Mouse (Mus musculus) ovary, adult 18-20 months (tissue): ENCODE results near the gene Sec14l4.
"Not testable (repeated sequence)": the region's sequence is repeated elsewhere in the genome, so short reads cannot be mapped to it uniquely, and the experiment has no call there.

Source experiments
- DNase-seq: peaks from one replicate; pipeline ENCODE4 v3.0.0; 2022; ENCODE audit warnings: low spot score, mixed read lengths

Sec14l4 gene

DNA sequence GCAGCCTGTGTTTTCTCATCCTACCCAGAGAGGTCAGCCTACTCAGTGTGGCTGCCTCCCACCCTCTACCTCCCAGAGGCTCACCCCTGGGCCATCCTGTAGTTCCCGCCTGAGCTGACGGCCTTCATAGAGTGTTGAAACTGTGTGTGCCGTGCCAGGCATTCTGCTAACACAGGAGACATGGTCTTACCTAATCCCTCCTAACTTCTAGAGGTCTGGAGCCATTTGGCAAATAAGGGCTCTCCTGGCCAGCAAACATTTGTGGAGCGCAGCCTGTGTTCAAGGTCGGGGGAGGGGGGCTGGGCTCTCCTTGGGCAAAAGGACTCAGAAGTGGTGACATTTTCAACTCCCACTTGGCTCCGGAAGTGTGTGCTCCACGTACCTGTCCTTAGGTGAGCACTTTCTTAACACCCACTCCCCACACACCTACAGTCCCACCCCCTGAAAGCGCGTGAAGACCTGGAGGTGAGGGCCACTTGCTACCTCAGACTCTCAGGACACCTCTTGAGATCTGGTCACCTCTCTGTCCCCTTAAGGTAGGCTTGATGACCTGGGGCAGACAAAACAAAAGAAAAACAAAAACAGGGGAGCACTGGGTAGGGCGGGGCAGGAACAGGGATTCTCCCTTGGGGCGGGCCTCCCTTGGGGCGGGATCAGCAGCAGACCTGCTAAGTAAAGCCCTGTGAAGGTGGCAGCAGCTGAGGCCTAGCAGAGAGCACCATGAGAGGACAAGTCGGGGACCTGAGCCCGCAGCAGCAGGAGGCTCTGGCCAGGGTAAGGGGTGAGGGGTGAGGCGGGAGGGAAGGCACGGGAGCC, at the start of gene Sec14l4:
Sec14l4 (plus strand) TSS at position 337 of the 816 bp plus-strand sequence.
- DNase-seq = no peak

DNA sequence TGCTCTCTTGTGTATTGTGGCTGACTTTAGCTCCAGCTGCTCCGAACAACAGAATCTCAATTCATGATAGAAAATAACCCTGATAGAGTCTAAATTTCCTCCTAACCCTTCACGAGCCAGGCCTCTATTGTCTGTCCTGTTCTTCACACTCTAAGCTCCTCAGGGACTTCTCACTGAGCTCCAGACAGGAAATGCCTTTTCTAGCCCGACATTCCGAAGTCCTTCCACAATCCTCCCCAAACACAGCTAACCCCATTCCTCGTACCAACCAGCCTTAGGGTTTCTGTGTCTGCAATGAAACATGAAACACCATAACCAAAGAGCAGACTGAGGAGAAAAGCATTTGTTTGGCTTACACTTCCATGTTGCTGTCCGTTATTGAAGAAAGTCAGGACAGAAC, 49.7 kb upstream of the Sec14l4 start:
- DNase-seq = no peak

DNA sequence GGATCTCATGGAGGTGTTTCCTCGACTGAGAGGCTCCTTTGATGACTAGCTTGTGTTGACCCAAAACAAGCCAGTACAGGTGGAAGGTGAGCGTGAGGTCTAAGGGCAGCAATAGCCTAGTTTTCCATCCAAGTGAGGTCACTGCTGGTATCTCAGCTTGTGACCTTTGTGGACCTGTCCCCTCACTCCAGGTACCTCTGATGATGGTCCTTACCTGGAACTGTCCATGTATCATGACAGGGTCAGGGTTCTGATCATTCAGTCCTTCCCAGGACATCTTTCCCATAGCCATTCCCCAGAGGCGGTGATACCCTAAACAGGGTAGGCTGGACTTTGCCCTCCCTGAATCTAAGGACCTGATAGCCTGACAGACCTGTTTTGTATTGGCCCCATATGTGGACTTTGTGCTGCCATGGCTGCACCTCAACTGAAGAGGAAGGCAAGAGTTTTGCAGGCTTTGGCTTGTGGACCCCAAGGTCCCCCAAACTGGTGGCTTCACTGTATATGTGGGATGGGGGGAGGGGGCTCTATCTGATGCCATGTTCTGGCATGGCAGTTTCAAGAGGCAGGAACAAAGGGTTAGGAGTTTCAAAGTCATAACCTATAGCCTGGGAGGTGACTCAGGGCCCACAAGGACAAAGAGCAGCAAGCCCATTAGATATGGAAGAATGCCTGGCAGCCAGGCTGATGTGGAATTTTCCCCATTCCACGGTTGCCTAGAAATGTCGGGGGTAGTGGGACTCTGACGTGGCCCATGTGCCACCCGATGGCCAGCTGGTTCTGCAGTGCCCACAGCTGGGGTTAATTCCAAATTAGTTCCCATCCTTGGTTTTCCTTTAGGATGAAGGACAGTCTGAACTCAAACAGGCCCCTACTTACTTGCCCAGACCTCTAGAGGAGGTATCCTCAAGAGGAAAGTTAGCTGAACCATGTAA, 48.7 kb upstream of the Sec14l4 start:
- no peak for DNase-seq

DNA sequence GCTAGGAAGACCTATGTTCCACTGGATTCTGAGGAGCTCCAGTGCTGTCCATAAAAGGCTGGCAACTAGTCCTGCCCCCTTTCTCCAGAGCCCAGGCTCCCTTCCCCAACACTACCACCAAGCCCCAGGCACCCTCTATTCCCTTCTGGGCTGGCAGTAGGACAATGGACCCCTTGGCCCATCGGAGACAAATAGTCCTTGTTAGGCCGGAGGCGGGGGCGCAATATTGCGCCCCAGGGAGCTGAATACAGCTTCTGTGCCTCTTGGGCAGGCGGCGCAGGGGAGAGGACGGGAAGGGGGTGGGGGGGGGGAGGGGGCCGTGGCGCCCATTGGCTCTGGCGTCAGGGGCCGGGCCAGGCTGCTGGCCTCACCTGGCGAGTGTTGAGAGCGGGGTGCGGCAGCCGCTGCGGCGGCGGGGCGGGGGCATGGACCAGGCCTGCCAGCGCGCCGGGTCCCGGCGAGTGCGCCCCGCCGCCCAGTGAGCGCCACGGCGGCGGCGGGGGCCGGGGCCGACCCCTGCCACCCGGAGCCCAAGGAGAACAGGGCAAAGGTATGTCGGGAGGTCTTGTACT, 47.9 kb upstream of the Sec14l4 start, which contains the start of gene Gal3st1:
Gal3st1 (plus strand) TSS at position 346 of the 572 bp plus-strand sequence.
- no peak for DNase-seq

DNA sequence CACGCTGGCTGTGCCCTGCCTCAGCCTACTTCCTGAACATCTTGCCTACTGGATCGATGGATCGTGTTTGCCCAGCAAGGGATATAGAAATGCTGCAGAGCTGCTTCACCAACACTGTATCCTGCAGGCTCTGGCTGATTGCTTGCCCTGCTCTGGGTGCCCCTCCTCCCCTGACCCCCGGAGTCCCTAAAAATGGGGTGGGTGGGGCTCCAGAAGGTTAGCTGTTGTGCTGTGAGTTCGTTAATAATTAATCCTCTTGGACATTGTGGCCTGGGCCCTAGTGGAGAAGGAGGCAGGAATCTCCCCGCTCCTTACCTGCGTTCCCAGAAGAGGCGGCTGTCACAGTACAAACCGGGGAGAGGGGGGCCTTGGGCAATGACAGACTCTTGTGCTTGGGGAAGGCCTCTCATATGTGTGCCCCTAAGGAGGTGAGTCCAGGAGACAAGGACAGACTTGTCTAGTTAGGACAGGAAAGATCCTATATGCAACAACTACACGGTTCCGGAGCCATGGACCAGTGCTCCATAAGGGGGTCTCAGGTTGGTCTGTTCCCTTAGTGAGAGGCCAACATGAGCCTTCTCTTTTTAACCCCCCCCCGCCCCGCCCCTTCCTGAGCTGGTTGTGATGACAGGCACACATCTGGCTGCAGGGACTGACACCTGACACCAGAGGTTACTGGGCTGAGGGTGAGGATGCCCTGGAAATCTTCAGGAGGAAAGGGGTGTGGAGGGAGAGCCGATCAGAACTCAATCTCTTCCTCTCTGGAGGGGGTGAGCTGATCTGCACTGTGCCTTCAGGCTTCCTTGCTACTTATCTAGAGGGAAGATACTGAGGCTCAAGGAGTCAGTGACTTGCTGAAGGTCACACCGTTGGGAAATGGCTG, 47.2 kb upstream of the Sec14l4 start:
- no peak for DNase-seq

DNA sequence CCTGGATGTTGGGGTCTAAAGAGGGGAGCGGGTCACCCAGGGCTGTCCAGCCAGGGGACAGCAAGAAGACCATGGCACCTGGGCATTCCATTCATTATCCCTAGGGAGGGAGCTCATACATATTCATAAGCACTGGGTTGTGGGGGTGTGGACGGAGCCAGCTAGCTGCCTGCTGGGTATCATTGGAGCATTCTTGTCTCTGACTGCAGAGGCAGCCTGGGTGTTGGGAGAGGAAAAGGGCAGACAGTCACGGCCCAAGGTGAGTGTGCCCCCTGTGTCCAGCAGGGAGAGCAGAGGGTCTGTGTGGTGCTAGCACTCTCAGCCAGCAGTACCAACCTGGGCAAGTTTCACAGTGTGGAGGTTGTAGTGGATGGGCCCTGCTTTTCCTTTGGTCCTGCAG, 41.5 kb upstream of the Sec14l4 start:
- no peak for DNase-seq

DNA sequence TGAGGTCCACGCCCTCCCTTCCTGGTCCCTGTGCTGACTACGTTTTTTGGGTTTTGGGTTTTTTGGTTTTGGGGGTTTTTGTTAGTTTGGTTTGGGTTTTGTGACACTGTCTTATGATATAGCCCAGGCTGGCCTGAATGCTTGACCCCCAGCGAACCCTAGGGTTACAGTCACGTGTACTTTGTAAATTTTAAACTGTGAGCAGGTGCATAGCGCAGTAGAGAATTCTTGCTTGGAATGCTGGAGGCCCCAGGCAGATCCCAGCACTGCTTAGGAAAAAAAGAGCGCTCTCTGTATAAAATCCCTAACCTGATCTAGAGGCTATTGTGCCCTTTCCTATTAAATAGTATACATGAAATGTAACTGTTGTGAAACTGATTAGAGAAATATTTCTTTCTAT, 38.1 kb upstream of the Sec14l4 start:
- DNase-seq = no peak

DNA sequence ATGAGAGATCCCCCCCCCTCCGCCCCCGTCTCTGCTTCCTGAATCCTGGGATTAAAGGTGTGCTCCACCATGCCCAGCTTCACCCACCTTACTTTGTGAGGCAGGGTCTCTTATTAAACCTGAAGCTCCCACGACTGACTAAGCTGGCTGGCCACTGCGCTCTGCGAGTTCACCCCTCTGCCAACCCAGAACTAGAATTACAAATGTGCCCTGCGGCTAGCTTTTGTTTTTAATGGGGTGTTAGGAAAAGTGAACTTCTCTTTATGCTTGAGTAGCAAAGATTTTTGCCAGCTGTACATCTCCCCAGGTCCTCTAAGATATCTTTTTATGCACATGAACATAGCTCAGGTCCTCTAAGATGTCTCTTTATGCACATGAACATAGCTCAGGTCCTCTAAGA, 37.3 kb upstream of the Sec14l4 start:
- DNase-seq = no peak

DNA sequence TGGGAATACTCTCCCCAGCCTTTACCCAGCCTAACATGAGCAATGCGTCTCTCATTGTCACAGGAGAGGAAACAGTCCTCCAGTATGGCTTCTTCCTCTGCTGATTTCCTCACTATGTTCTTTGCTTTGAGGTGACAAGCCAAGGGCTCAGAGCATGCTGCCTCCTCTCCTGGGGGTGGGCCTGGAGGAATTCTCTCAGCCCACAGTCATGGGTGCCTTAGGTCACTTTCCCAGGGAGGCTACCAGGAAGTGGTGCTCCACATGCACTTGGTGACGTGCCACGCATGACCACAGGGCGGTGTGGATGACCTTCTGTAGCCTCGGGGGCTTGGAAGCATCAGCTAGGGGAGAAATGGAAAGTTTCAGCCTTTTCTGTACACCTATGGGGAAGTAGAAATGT, 35.8 kb upstream of the Sec14l4 start:
- no peak for DNase-seq

DNA sequence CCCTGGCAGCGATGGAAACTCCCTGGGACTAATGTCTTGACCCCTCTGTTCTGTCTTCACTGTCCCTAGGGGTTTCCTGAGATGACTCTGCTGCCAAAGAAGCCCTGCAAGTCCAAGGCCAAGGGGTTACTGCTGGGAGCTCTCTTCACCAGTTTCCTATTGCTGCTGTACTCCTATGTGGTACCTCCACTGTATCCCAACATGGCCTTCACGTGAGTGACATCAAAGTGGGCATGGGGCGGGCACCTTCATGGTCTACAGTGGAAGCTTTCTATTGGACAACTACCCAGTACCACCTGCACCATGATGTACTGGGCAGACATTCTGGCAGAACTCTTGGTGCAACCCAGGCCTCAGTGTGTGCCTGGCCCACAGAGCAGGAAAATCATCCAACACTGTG, 34.4 kb upstream of the Sec14l4 start:
- no peak for DNase-seq

DNA sequence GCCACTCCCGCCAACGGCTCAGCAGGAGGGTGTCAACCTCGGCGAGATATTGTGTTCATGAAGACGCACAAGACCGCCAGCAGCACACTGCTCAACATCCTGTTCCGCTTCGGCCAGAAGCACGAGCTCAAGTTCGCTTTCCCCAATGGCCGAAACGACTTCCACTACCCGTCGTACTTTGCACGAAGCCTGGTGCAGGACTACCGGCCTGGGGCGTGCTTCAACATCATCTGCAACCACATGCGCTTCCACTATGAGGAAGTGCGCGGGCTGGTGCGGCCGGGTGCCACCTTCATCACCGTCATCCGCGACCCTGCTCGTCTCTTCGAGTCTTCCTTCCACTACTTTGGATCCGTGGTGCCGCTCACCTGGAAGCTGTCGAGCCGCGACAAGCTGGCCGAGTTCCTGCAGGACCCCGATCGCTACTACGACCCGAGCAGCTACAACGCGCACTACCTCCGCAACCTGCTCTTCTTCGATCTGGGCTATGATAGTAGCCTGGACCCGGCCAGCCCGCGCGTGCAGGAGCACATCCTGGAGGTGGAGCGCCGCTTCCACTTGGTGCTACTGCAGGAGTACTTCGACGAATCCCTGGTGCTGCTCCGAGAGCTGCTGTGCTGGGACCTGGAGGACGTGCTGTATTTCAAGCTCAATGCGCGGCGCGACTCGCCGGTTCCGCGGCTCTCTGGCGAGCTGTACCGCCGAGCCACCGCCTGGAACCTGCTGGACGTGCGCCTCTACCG, 33.1 kb upstream of the Sec14l4 start:
- no peak for DNase-seq

DNA sequence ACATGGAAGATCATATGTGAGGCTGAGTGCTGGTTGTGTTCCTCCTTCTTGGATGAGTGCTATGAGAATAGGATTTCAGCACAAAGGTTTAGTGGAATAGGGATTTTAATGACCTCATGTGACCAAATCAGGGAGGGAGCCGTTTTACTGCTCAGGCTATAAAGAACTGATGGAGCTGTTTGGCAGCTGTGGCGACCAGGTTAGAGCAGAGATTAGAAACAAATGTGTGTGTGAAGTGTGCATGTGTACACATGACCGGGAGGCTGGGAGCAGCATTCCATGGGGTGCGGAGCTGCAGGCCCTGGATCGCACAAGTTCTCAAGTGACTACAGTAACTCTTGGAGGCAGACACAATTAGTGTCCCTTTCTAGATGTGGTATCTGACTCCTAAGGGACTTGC, 31.7 kb upstream of the Sec14l4 start:
- no peak for DNase-seq

DNA sequence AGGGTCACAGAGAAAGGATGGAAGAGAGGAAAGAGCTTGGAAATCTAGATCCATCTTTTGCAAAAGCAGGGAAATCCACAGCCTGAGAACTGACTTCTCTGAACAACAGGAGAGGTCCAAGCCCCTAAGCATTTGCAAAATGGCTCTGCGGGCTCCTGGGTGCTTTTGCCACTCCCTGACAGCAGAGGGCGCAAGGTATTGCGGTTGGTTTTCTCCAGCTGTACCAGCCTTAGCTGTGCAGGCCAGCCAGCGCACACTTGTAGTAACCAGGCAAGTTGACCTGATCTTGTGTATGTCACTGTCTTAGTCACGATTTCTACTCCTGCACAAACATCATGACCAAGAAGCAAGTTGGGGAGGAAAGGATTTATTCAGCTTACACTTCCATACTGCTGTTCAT, 29.7 kb upstream of the Sec14l4 start:
- no peak for DNase-seq

DNA sequence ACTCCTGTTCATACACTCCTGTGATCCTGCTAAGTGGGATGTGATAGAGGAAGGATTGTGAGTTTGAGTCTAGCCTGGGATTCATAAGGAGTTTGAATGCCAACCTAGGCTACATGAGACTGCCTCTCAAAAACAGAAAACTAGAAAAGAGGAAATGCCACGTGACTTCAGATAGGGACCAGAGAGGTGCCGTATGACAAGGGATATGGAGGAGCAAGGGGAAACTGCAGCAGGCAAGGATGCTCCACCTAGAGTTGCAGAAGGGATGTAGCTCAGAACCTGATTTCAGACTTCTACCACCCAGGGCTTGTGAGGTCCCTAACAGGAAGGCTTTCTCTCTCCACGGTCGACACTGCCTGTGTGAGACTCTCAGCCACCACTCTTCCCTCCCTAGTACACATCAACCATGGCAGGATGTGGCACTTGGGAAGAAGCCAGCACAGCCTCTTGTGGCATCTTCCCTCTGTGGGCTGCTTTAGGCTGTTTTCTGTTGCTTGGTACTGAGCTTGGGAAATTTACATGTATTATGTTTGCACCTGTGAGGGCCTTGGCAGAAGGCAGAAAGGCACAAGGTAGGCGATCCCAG, 25.9 kb upstream of the Sec14l4 start:
- no peak for DNase-seq

DNA sequence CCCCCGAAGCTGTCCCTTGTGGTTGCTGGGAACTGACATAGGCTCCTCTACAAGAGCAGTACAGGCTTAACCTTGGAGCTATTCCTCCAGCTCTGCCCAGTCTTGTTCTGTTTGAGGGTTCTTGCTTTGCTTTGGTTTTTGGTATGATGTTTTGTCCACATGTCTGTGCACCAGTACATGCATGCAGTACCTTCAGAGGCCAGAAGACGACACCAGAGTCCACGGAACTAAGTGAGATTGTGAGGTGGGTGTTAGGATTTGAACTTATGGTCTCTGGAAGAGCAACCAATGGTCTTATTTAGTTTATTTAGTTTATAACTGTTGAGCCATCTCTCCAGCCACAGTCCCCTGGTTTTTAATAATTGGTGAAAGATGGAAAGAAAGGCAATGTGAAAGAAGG, 24.8 kb upstream of the Sec14l4 start:
- no peak for DNase-seq

DNA sequence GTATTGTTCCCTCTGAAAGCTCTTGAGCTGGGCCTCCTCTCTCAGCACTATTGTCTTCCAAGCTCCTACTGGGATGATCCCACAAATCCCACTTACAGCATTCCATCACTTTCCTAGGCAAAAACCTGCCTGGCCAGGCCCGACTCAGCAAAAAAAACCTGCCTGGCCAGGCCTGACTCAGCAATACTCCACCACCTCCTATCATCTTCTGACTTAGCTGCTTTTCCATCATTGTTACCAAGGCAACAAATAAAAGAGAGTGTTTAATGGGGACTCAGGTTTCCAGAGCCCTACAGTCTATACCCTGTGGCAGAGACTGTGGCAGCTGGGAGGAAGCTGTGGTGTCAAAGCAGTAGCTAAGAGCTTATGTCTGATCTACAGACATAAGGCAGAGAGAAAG, 18.6 kb upstream of the Sec14l4 start:
- DNase-seq = no peak

DNA sequence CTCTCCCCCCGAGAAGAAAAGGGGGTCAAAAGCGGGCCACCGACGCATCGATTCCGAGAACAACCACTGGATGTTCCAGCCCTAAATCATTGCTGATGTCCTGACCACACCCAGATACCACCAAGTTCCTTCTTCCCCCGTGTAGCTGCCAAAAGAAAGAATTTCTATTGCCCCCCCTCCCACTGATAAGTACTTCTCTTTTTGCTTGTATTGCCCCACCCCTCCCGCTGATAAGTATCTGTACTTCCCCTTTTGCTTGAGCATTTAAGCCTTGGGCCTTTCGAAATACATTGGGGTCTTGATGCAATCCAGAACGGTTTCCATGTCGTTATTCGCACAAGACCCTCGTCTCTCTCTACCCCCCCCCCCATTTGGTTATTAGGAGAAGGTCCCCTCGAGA, 15.5 kb upstream of the Sec14l4 start:
- not testable (repeated sequence) for DNase-seq

DNA sequence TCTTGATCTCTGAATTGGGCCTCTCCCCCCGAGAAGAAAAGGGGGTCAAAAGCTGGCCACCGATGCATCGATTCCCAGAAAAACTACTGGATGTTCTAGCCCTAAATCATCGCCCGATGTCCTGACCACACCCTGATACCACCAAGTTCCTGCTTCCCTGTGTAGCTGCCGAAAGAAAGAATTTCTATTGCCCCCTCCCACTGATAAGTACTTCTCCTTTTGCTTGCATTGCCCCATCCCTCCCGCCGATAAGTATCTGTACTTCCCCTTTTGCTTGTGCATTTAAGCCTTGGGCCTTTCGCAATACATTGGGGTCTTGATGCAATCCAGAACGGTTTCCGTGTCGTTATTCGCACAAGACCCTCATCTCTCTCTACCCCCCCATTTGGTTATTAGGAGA, 9.2 kb upstream of the Sec14l4 start:
- not testable (repeated sequence) for DNase-seq

DNA sequence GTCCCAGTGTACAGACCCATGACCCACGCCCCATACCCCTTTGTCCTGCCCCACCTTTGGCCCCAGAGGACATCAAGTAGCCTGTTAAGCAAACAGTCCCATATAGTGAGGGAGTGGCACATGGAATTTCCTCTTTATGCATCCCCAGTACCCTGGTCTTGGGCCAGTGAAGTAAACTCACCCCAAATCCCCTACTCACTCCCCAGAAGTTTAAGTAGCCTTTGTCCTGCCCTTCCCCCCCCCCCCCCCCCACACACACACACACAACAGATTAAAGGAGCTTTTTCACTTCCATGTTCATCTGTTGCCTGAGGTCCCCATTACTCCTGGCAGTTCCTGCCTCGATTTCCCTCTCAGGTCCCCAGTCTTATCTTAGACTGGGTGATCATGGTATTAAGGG, 7.9 kb upstream of the Sec14l4 start:
- DNase-seq = no peak

DNA sequence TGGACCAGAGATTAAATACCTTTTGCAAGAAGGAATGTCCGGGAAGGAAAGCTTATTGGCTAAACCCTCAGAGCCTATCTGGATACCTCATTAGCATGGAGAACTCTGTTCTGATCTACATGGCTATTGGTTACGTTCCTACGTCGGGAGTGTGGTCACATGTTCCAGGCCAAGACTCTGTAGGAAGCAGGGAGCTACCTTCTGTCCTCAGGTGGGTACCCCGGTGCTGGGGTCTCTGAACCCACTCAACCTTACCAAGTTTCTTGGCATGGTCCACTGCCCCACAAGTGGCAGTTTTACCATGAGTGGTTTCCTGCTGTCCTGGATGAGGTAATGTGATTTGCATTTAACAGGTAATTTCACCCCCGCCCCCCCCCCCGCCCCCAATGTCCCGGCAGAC, 4.2 kb upstream of the Sec14l4 start:
- DNase-seq = no peak
